Mouse (Mus musculus): ENCODE data around the gene Slc4a3. TPM values are rescaled to one million over a fixed set of nuclear protein-coding genes. Genes with fewer than 3 reads are reported as not detected.

Gene Slc4a3
- polyA plus RNA-seq, 1 experiment from 2014 or later, result 75.1 TPM

DNA sequence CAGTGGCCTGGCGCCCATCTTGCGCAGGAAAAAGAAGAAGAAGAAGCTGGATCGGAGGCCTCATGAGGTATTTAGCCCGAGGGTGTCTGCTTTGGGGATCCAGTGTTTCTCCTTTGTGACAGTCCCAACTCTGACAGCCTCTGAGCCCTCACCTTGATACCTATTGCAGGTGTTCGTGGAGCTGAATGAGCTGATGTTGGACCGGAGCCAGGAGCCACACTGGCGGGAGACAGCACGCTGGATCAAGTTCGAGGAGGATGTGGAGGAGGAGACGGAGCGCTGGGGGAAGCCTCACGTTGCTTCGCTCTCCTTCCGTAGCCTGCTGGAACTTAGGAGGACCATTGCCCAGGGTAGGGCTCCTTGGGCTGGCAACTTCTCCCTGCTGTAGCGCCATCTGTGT, 4.5 kb downstream of the Slc4a3 start:
- peaks cover 21% of the 10 kb centered on the region for H3K4me1 ChIP-seq
- peaks cover 75% of the 10 kb centered on the region for H3K36me3 ChIP-seq
- H3K27me3 ChIP-seq (replicated peaks), result no peaks in the 10 kb centered on the region
- H3K27ac ChIP-seq (replicated peaks), result no peak overlapping the region
- no peak overlapping the region for H3K9ac ChIP-seq (replicated peaks)
- WGBS, result 88% methylated on average over 15 of the region's 15 CpGs
- no peak for ATAC-seq (ENCODE audit: low FRiP score)
- no peak overlapping the region for H3K4me2 ChIP-seq
- no peak overlapping the region for H3K4me3 ChIP-seq (replicated peaks)
- H3K9me3 ChIP-seq (replicated peaks), result no peaks in the 10 kb centered on the region

DNA sequence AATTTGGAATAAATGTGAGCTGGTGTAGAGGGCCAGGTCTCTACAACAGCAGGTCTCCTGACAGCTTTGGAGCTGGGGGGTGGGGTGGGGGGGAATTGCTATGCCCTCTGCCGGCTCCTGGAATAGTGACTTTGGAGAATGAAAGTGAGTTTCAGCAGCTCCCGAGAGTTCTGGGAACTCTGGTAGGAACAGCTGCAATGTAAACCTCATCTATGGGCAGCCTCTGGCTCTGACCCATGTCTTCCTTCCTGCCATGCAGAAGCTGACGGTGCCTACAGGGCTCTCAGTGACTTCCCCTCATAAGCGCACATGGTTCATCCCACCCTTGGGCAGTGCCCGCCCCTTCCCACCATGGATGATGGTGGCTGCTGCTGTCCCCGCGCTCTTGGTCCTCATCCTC, 9.6 kb downstream of the Slc4a3 start:
- Histone ChIP-seq H3K9me3 (replicated peaks) (no peaks in the 10 kb centered on the region), H3K9ac (replicated peaks) (no peak overlapping the region), H3K4me2 (no peak overlapping the region), H3K4me1 (peaks cover 11% of the 10 kb centered on the region), H3K27ac (replicated peaks) (no peak overlapping the region), H3K27me3 (replicated peaks) (no peaks in the 10 kb centered on the region), H3K4me3 (replicated peaks) (no peak overlapping the region), H3K36me3 (peaks cover 80% of the 10 kb centered on the region)
- no peak for ATAC-seq (ENCODE audit: low FRiP score)
- WGBS, result 93% methylated on average over 7 of the region's 7 CpGs

DNA sequence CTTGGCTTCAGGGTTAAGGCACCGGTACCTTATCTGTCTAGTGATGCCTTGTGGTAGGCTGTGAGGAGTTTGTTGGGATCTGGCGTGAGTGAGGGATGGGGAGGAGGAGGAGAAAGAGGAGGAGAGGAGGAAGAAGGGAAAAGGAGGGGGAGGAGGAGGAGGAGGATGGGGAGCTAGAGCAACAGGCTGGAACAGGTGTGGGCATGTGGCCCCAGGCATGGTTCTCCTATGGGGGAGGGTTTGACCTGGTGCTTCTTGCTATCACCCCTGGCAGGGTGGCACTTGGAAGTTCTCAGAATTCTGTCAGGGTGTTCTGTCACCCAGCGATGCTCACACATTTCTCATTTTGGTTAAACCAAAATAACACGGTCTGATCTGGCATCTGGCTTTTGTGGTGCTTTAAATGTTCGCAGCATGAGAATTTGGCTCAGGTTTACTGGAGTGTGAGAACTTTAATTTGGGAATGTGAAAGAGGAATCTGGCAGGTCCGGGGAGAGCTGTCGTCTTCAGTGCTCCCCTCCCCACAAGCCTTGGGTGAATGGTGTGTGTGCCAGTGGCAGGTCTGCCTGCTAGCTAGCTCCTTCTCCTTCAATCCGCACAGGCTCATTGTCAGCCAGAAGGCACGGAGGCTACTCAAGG, 10.2 kb downstream of the Slc4a3 start:
- H3K4me3 ChIP-seq (replicated peaks), result no peak overlapping the region
- no peak overlapping the region for H3K4me2 ChIP-seq
- no peak for ATAC-seq (ENCODE audit: low FRiP score)
- peaks cover 74% of the 10 kb centered on the region for H3K36me3 ChIP-seq
- no peak overlapping the region for H3K9ac ChIP-seq (replicated peaks)
- H3K9me3 ChIP-seq (replicated peaks), result no peaks in the 10 kb centered on the region
- H3K27me3 ChIP-seq (replicated peaks), result no peaks in the 10 kb centered on the region
- H3K4me1 ChIP-seq, result peaks cover 17% of the 10 kb centered on the region
- 91% methylated on average over 9 of the region's 9 CpGs for WGBS
- H3K27ac ChIP-seq (replicated peaks), result no peak overlapping the region

DNA sequence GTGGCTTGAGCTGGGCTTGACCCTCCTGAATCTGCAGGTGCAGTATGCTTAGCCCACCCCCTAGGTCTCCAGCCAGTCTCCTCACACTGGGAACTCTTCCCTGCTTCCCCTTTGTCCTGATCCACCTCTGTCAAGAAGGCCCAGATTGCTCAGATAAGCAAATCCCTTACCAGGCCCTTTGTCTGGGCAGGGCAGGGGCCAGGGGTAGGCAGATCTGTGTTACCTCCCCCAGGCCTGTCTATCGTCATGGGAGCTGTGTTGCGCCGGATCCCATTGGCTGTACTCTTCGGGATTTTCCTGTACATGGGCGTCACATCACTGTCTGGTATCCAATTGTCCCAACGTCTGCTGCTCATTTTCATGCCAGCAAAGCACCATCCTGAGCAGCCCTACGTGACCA, 11.0 kb downstream of the Slc4a3 start:
- Histone ChIP-seq H3K4me2 (no peak overlapping the region), H3K9me3 (replicated peaks) (no peaks in the 10 kb centered on the region), H3K27me3 (replicated peaks) (no peaks in the 10 kb centered on the region), H3K4me3 (replicated peaks) (no peak overlapping the region), H3K4me1 (peaks cover 24% of the 10 kb centered on the region), H3K9ac (replicated peaks) (no peak overlapping the region), H3K27ac (replicated peaks) (no peak overlapping the region), H3K36me3 (peaks cover 67% of the 10 kb centered on the region)
- no peak for ATAC-seq (ENCODE audit: low FRiP score)
- WGBS, result 95% methylated on average over 7 of the region's 7 CpGs

DNA sequence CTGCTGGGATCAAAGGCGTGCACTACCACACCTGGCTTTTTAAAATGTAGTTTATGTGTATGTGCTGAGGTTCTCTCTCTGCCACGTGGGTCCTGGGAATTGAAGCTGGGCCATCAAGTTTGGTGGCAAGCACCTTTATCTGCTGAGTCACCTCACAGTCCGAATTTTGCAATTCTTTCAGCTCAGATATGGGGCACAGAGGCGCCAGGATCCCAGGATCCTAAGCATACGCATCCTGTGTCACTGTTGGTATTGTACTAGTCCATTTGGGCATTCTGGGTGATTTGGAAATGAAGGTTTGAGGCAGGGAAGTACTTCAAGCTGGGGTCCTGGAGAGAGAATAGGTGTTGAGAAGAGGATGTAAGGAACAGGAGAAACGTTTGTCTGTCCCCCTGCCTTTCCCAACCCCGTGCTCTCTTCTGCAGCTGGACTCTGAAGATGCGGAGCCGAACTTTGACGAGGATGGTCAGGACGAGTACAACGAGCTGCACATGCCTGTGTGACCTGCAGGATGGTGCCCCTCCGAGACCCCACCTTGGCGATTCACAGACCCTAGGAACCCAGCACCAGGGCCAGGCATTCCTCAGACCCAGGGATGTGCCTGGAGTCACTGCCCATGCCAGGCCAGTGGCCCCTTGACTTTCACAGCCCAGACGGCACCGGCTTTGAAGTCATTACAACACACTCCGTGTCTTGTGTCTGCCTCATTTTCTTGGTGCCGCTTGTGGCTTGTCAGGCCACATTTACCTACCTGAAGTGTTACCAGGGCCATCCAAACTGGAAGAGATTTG, 12.5 kb downstream of the Slc4a3 start:
- Histone ChIP-seq H3K36me3 (peaks cover 51% of the 10 kb centered on the region), H3K9me3 (replicated peaks) (no peaks in the 10 kb centered on the region), H3K27ac (replicated peaks) (peak overlapping the region; percentile 65; the same call in 1 of the 2 replicates), H3K9ac (replicated peaks) (no peak overlapping the region), H3K4me2 (no peak overlapping the region), H3K27me3 (replicated peaks) (no peaks in the 10 kb centered on the region), H3K4me1 (peaks cover 24% of the 10 kb centered on the region), H3K4me3 (replicated peaks) (no peak overlapping the region)
- ATAC-seq (ENCODE audit: low FRiP score), result no peak
- 90% methylated on average over 18 of the region's 18 CpGs for WGBS

DNA sequence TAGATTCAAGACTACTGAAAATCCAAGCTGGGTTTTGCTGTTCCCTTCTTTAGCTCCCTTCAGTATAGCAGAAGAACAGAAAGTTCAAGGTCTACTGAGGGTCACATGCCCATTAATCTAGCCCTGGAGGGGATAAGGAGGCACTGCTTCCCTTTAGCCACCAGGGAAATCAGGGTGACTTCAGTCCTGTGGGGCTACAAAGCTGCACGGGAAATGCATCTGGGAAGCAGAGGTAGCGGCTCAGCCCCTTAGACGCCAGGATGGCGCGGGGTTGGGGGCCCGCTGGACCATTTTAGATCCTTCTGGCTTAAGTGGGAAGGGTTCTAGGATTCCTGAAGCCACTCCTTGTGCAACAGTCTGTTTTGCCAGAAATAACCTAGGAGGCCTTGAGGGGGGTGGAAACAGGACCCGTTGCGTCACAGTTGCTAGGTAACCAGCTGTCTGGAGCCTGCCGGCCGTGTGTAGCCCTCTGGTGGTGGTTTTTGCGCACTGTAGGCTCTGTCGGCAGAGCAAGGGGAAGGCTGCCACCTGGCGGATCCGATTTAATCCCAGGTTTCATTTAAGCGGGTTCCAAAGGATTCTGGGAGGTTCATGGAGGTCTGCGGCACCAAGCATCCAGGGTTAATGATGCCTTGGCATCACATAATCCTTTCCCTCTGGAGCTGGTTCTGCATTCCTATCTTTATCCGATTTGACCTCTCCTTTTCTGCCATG, 13.3 kb downstream of the Slc4a3 start:
- H3K4me3 ChIP-seq (replicated peaks), result 0 out of 2 replicates have a peak overlapping the region, but pooled peaks have one; percentile 6
- 13% methylated on average over 17 of the region's 17 CpGs for WGBS
- H3K27me3 ChIP-seq (replicated peaks), result no peaks in the 10 kb centered on the region
- H3K9ac ChIP-seq (replicated peaks), result no peak overlapping the region
- no peaks in the 10 kb centered on the region for H3K9me3 ChIP-seq (replicated peaks)
- peaks cover 43% of the 10 kb centered on the region for H3K36me3 ChIP-seq
- ATAC-seq (ENCODE audit: low FRiP score), result peak; percentile 90
- peak overlapping the region; percentile 65; the same call in 1 of the 2 replicates for H3K27ac ChIP-seq (replicated peaks)
- H3K4me2 ChIP-seq, result peak overlapping the region; percentile 39
- H3K4me1 ChIP-seq, result peaks cover 24% of the 10 kb centered on the region

DNA sequence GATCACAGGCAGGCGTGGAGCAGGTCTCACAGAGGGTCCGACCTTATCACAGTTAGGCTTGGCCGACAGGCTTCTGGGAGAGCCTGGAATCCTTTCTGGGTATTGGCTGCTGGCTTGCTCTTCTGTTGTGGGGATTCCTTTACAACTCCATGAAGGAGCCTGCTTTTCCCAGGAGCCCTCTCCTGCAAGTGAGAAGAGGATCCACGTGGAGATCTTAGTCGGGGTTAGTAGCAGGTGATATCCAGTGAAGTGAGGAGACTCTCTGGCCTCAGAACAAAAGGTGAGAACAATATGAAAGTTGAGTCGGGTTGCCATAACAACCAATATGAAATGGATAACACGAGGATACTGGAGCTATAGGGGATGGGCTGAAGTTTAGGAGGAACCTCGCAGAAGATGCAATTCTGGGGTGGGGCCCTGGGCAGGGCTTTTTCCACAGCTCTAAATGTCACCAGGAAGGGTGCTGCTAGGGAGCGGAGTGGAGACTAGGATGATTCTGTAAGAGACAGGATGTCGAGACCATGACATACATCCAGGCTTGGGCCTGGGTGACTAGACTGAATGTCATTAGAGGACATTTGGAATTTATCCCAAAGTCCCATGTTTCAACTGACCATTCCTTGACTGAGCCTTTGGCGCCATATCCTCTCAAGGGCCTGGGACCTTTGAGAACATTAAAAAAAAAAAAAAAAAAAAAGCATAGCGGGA, 14.3 kb downstream of the Slc4a3 start:
- H3K9ac ChIP-seq (replicated peaks), result no peak overlapping the region
- H3K27me3 ChIP-seq (replicated peaks), result no peaks in the 10 kb centered on the region
- 0 out of 2 replicates have a peak overlapping the region, but pooled peaks have one; percentile 49 for H3K27ac ChIP-seq (replicated peaks)
- 82% methylated on average over 12 of the region's 12 CpGs for WGBS
- no peak overlapping the region for H3K4me3 ChIP-seq (replicated peaks)
- H3K4me2 ChIP-seq, result no peak overlapping the region
- ATAC-seq (ENCODE audit: low FRiP score), result no peak
- H3K36me3 ChIP-seq, result peaks cover 33% of the 10 kb centered on the region
- H3K9me3 ChIP-seq (replicated peaks), result no peaks in the 10 kb centered on the region
- H3K4me1 ChIP-seq, result peaks cover 24% of the 10 kb centered on the region

DNA sequence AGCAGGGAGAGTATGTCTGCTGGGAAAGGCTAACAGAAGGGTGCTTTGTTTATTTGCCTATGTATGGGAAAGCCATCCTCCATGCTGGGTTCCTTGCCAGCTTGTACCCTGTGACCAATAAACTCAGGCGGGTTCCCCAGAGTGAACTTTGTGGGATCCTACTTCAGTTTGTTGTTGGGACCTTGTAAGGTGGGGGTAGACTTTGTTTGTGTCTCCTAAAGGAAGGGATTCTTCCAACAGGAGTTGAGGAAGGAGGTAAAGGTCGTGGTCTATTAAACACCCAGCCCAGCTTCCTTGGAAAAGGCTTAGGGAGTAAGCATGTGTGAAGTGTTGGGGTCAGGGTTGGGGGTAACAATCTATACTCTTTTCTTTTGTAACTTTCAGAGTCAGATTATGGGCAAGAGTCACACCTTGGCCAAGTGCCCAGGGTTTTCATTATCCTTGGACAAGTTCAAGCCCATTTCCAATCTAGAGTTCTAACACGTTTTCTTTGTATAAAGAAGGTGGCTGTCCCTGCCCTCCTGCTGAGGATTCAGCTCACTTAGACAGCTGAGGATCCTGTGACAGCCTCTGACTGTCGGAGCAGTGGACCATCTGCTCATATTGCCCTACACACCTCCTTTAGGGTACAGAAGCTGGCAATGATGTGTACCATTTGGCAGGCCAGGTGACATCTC, 15.3 kb downstream of the Slc4a3 start:
- H3K4me2 ChIP-seq, result no peak overlapping the region
- H3K4me3 ChIP-seq (replicated peaks), result no peak overlapping the region
- peak overlapping the region; percentile 19 for H3K27ac ChIP-seq (replicated peaks)
- H3K4me1 ChIP-seq, result peaks cover 24% of the 10 kb centered on the region
- H3K9me3 ChIP-seq (replicated peaks), result no peaks in the 10 kb centered on the region
- 40% methylated on average over 4 of the region's 4 CpGs for WGBS
- ATAC-seq (ENCODE audit: low FRiP score), result no peak
- no peak overlapping the region; the same call in 1 of the 2 replicates for H3K9ac ChIP-seq (replicated peaks)
- H3K36me3 ChIP-seq, result peaks cover 26% of the 10 kb centered on the region
- H3K27me3 ChIP-seq (replicated peaks), result no peaks in the 10 kb centered on the region

DNA sequence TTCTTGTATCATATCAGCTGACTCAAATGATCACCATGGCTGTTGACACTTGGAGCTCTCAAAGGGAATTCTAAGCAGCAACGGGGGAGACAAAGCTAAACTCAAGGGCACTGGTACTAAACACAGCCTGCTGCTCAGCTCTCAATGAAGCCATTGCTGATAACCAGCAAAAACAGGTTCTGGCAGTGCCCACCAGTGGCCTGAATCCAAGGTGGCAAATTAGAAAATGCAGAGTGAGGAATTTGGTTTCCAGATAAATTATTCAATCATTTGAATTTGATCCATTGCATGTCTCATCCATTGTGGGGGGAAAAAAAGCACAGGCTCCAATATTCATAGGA, 15.8 kb downstream of the Slc4a3 start:
- H3K27ac ChIP-seq (replicated peaks), result peak overlapping the region; percentile 19; the same call in 1 of the 2 replicates
- no peak overlapping the region for H3K4me3 ChIP-seq (replicated peaks)
- no peaks in the 10 kb centered on the region for H3K27me3 ChIP-seq (replicated peaks)
- peaks cover 24% of the 10 kb centered on the region for H3K4me1 ChIP-seq
- no peaks in the 10 kb centered on the region for H3K9me3 ChIP-seq (replicated peaks)
- H3K9ac ChIP-seq (replicated peaks), result no peak overlapping the region
- no peak for ATAC-seq (ENCODE audit: low FRiP score)
- no peak overlapping the region for H3K4me2 ChIP-seq
- H3K36me3 ChIP-seq, result peaks cover 21% of the 10 kb centered on the region
- 51% methylated on average over 1 of the region's 1 CpGs for WGBS

DNA sequence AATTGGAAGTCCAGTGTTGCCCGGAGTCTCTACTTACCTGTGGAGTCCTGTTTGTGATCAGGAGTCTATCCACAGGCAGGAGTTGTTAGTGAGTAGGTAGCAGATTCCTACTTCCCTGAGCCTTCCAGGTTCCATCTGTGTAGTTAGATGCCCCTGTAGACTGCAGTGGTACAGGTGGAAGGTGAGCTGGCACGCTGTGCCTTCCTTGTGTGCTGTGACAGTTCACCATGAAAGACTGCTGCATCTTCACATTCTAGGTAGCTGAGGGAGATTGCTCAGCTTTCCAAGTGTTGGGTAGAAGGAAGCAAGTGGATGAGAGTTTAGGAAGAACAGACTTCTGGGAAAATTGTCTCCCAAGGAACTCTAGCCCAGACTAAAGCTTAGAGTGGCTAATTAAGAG, 18.0 kb downstream of the Slc4a3 start:
- H3K4me1 ChIP-seq, result peaks cover 20% of the 10 kb centered on the region
- ATAC-seq (ENCODE audit: low FRiP score), result no peak
- H3K36me3 ChIP-seq, result 0 out of 2 replicates have a peak, but pooled peaks cover 1% of the 10 kb centered on the region
- WGBS, result 89% methylated on average over 2 of the region's 2 CpGs
- no peak overlapping the region for H3K4me3 ChIP-seq (replicated peaks)
- no peak overlapping the region for H3K4me2 ChIP-seq
- H3K9me3 ChIP-seq (replicated peaks), result no peaks in the 10 kb centered on the region
- no peak overlapping the region for H3K9ac ChIP-seq (replicated peaks)
- no peak overlapping the region for H3K27ac ChIP-seq (replicated peaks)
- no peaks in the 10 kb centered on the region for H3K27me3 ChIP-seq (replicated peaks)

DNA sequence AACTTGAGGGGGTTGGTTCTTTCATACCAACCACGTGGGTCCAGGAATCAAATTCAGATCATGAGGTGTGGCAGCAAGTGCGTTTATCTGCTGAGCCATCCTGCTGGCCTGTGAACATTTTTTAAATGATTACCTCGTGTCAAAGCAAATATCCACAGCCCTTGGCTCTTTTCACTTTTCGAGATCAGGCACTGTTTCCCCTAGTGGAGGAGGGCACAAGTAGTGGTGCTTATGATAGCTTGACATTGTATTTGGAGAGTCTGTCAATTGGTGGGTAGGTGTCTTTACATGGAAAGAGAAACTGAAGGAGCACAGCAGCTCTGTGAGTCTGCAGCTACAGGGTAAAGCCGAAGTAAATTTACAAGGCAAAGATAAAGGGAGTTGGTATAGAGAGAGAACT, 18.9 kb downstream of the Slc4a3 start:
- peaks cover 13% of the 10 kb centered on the region for H3K4me1 ChIP-seq
- H3K36me3 ChIP-seq, result no peaks in the 10 kb centered on the region
- WGBS, result 72% methylated on average over 5 of the region's 5 CpGs
- H3K4me2 ChIP-seq, result no peak overlapping the region
- ATAC-seq (ENCODE audit: low FRiP score), result no peak
- no peak overlapping the region for H3K9ac ChIP-seq (replicated peaks)
- no peaks in the 10 kb centered on the region for H3K9me3 ChIP-seq (replicated peaks)
- no peaks in the 10 kb centered on the region for H3K27me3 ChIP-seq (replicated peaks)
- H3K4me3 ChIP-seq (replicated peaks), result no peak overlapping the region
- H3K27ac ChIP-seq (replicated peaks), result no peak overlapping the region
